Mouse (Mus musculus): ENCODE data around the gene Gosr1. TPM values are rescaled to one million over a fixed set of nuclear protein-coding genes. Genes with fewer than 3 reads are reported as not detected.
"Not testable (repeated sequence)": the region's sequence is repeated elsewhere in the genome, so short reads cannot be mapped to it uniquely, and the experiment has no call there.

The Gosr1 gene
- total RNA-seq, 2 experiments from 2014 or later = 35.6 to 43.9 TPM

DNA sequence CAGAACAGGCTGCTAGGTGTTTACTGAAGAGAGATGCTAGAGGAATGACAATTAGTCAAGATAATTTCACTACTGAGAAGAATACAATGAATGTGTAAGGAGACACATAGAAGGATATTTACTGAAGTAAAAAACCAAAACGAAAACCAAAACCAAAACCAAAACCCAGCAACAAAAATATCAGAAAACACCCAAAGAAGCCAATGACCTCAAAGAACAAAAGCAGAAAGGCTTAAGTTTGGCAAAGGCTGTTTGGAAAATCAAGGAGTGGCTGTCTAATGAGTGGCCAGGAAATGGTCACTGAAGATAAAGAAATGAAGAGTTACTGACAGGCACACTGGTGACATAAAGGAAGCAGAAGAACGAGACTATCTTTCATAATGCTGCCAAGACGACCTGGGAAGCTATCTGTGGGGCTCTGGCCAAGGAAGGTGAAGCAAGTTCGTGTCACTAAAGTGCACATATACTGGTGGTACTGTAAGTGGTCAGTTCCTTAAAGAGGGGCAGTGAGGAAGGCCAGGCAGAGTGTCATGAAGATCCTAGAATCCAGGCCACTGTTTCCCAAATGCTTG is 27.5 kb downstream of the Gosr1 start:
- no peak for DNase-seq (ENCODE audit: low spot score in 2 of 2)

DNA sequence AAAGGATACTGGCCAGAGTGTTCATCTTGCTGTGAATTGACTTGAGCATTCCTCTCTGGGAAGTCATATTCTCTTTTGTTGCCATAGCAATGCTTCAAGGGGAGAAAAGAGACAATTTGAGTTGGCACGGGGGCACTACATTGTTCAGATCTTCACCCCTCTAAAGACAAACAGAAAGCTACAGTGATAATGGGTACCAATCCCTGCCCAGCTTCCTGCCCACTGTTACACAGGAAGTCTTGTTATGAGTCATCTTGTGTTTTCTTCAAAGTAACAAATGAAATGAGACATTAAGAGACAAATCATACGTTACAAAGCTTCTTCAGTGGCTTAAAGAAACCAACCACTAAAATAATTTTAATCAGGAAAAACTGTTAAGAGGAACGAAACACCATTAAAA is 28.8 kb downstream of the Gosr1 start:
- no peak for DNase-seq (ENCODE audit: low spot score in 2 of 2)

DNA sequence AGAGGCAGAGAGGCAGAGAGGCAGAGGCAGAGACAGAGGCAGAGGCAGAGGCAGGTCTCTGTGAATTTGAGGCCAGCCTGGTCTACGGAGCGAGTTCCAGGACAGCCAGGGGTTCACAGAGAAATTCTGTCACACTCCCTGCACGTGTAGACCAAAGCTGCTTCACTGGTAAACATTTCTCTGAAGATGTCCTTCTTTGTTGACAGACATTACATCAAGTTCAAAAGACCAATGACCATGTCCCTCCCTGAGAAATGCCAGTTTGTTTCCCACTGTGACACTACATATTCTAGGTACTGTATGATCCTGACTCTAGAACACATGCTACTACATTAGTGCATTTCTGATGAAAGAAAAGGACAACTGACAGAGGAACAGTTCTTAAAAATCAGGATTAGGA is 32.7 kb downstream of the Gosr1 start:
- DNase-seq (ENCODE audit: low spot score in 2 of 2) = no peak

DNA sequence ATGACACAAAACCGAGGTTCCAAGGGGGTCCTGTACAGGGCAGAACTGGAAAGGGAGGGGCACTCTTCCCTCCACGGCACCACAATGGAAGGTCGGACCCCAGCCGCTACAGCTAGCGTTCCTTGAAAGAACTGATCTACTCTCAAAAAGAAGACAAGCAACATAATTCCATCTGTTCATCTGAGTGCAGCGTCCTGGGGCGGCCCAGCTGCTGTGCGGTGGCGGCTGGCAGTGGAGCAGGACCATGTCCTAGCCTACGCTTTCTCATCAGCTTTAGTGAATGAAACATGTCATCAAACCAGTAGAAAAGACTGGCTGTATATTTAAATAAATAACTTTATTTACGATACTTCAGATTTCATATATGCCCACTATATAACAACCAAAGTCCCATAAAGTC is 35.3 kb downstream of the Gosr1 start:
- DNase-seq (ENCODE audit: low spot score in 2 of 2) = no peak

DNA sequence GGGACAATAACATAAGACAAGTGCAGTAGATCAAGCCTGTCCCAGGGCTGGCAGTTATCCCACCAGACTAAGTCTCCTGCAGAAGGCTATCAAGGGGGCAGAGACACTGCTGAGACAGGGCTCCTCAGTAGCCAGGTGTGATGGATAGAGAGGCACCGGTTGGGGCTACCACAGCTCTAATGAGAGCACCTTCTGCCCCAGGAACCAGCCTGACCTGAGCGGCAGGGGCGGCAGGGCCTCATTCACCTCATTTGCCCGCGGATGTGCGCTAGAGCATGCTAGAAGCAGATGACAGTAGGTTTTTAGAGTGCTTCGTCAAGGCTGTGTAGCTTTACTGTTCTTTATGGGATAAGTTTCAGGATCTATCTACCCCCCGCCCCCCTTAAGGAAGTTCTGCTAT is 39.5 kb downstream of the Gosr1 start:
- DNase-seq (ENCODE audit: low spot score in 2 of 2) = no peak

DNA sequence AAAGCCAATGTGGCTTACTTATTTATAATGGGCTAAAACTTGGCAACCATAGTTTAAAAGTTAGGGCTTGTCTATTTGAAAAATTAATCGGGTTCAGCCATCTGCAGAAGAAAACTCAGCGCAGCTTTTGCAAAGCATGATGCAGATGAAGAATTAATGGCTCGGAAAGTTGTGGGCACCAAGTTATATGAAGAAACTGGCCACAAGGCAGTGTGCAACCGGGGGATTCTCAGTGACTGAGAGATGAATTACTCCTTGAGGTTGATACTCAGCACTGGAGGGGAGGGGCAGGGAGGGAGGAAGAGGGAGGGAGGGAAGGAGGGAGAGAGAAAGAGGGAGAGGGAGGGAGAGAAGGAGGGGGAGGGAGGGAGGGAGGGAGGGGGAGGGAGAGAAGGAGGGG is 46.4 kb downstream of the Gosr1 start:
- no peak for DNase-seq (ENCODE audit: low spot score in 2 of 2)

DNA sequence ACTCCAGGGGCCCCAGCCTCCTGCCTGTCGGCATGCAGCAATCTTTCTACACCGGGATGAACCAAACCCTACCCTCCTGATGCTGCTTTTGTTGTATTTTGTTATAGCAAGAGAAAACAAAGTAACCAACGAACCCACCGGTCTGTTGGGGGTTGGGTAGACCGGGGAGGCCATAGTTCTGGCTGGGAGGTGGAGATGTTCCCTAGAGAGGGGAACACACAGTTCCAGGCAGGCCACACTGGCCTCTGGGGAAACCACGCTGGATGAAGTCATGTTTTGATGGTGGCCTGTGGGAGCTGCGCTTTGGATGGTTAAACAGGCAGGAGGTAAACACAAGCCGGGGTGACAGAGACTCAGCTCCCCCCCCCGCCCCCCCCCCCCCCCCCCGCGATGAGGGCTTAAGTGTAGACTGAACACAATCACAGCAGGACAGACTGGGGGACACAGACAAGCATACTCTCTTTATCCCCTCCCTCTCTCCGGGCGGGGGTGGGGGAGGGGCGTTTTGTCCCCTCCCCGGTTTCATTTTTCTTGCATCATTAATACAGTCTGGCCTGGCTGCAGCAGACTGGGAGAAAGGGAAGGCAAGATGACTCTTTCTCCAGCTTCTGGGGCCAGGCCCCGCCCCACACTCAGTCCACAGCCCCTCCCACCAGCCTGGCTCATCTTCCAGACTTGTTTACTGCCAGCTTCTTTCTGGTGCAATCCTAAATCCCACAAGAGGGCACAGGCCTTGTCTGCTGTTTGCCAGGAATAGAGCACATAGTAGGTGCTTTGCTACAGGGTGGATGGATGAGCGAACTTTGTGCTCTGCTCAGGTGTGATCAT is 53.5 kb downstream of the Gosr1 start:
- DNase-seq (ENCODE audit: low spot score in 2 of 2) = no peak

DNA sequence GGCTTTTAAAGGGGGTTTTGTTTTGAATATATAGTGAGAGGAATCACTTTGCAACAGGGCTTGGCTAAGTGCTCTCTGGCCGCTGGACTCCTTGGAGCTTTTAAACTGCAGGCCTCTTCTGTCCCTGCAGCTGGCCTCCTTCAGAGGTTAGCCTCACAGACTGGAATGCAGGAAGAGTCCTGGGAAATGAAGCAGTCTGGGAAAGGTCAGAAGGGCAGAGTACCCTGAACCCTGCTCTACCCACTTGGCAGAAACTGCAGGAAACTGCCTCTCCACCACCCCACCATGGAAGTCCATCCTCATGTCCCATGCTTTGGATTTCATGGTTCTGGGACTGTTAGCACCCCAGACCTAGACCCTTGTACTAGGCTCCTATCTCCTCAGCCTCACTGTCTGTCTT is 54.5 kb downstream of the Gosr1 start:
- no peak for DNase-seq (ENCODE audit: low spot score in 2 of 2)

DNA sequence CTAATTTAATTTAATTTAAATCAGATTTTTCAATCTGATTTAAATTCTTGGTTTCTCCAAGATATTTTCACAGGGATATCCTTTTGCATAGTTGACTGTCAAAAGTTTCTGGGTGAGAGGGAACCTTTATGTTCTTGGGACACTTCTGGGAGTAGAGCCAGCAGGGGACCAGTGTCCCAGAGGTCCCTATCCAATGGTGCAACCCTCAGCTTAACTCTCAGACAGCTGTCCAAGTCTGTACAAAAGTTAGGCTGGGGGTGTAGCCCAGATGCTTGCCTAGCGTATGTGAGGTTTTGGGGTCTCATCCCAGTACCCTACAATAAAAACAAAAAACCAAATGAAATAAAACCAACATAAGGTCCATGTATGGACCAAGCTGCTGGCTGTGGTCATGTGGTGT is 55.3 kb downstream of the Gosr1 start:
- no peak for DNase-seq (ENCODE audit: low spot score in 2 of 2)

DNA sequence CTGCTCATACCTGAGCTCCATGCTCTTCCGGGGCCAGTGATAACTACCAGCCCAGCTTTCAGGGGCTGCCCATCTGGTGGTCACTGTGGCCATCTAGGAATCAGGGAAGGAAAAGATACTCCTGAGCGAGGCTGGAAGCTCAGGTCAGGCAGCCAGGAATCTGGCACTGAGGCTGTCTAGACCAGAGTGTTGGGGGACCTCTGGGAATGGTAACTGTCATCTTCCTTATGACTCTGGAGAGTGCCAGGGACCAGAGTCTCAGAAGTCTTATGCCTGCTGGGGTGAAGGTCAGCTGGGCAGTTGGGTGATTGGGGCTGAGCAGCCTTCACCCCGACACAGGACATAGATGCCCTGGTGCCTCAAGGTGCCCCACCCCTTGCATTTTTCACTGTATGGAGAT is 55.7 kb downstream of the Gosr1 start:
- DNase-seq (ENCODE audit: low spot score in 2 of 2) = no peak

DNA sequence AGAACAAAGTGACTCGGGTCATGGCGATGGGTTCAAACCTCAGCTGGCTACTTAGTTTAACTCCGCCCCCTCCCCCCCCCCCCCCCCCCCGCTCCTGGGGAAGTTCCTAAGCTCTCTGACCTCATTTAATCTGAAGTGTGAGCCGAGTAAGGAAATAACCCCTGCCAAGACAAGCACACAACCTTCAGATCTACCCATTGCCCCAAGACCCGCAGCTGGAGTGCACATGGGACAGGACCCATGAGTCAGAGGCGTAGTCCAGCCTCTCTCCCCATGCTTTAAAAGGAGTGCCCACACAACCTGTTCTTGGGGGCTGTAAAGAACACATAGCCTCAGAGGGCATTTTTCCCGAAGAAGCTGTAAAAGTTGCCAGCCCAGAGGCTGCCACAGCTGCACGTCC is 63.8 kb downstream of the Gosr1 start:
- DNase-seq (ENCODE audit: low spot score in 2 of 2) = no peak

DNA sequence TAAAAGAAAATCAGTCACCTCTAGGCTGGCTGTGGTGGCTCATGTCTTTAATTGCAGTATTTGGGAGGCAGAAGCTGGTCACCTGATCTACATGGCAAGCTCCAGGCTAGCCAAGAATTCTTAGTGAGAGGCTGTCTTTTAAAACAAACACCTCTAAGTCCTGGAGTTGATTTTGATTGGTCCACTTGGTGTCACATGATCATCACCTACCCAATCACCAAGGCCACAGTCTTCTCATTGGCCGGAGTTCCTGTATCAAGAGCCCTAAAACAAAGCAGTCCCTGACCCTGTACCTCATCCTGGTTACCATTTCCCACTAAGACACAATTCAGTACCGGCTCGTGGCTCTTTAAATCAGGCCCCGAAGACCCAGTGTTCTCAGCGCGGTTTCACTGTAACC is 67.6 kb downstream of the Gosr1 start:
- DNase-seq (ENCODE audit: low spot score in 2 of 2) = no peak

DNA sequence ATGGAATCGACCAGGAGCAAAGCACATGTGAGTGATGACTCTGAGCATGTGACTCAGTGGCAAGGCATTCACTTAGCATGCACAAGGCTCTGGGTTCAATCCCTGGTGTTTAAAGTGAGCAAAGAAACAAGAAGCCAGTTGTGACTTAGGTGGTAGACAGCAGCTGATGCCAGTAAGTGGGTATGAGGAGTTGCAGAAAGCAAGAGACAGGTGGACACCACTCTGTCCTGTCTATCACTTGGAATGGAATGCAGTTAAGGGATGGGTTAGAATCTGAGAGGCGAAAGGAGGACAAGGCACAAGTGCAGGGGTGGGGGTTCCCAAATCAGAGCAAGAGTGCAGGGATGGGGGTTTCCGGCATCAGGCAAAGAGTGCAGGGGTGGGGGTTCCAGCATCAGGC is 71.3 kb downstream of the Gosr1 start:
- no peak for DNase-seq (ENCODE audit: low spot score in 2 of 2)

DNA sequence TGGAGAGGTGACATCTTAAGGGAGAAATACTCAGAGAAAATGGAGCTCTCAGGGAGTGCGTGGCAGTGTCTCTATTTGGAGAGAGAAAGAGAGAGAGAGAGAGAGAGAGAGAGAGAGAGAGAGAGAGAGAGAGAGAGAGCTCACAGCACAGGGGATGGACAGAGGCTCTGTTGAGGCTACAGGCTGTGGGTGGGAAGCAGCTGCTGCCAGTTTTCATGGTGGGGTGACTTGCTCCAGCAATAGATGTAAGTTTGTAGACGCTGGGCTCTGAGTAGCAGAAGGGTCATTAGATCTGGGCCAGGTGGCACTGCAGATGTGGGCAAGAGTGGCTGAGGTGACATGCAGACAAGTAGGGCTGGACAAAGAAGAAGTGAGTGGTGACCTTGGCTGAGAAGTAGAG is 77.8 kb downstream of the Gosr1 start:
- no peak for DNase-seq (ENCODE audit: low spot score in 2 of 2)

DNA sequence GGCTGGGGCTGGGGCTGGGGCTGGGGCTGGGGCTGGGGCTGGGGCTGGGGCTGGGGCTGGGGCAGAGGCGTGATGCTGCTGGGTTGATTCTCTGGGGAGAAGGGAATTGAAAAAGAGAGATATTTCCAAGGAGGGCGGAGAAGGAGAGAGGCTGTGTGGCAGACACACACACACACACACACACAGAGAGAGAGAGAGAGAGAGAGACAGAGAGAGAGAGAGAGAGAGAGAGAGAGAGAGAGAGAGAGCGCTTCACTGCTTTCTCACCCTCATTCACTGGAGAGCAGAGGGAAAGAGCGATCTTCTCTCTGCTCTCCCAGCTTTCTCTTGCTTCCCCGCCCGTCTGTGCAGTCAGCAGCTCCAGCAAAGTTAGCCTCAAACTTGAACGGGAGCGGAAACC is 83.9 kb downstream of the Gosr1 start, which contains the start of gene Trarg1:
Trarg1 (plus strand) TSS at position 301 of the 400 bp plus-strand sequence.
- DNase-seq (ENCODE audit: low spot score in 2 of 2) = not testable (repeated sequence)

Other genes with a start within 250 kb of the Gosr1 start
- gene Abr, start 141.3 kb downstream of the Gosr1 start, total RNA-seq (2021) = 100 to 1,000 TPM; 299 to 308 TPM
- 1 to 10 TPM; 3.8 to 5.4 TPM for gene Bhlha9, start 91.1 kb downstream of the Gosr1 start, total RNA-seq (2021)
- under 1 TPM; 0.60 to 0.62 TPM for gene Trarg1, start 83.8 kb downstream of the Gosr1 start, total RNA-seq (2021)
- 10 to 100 TPM; 78.0 to 78.1 TPM for gene Cpd, start 83.4 kb upstream of the Gosr1 start, total RNA-seq (2021)
- gene Tmigd1, start 138.6 kb upstream of the Gosr1 start, total RNA-seq (2021) = not detected
- gene Blmh, start 161.2 kb upstream of the Gosr1 start, total RNA-seq (2021) = 10 to 100 TPM; 85.0 to 91.7 TPM
- under 1 TPM in 1 of 2 experiments, not detected in 1; 0.53 TPM for gene Slc6a4, start 235.0 kb upstream of the Gosr1 start, total RNA-seq (2021)